Mouse (Mus musculus) thymus, adult 2 months (tissue): ENCODE data around the gene Cacna2d2.

Experiments used
- CTCF ChIP-seq: fragments of 200-500 bp; IDR thresholded peaks from 2 replicates; pipeline ENCODE4 v1.5.1; 2012; ENCODE audit warnings: mild to moderate bottlenecking, control low read depth, low read length, moderate library complexity, borderline replicate concordance; ENCODE audit not compliant: control insufficient read depth, poor library complexity, insufficient read depth; ENCODE audit errors: extremely low read depth
- POLR2A ChIP-seq: fragments of 200-500 bp; IDR thresholded peaks from 2 replicates; pipeline ENCODE4 v1.6.1; 2012; ENCODE audit warnings: mild to moderate bottlenecking, low read length, control low read depth, moderate library complexity; ENCODE audit not compliant: control insufficient read depth, poor library complexity, insufficient read depth; ENCODE audit errors: extremely low read depth

DNA sequence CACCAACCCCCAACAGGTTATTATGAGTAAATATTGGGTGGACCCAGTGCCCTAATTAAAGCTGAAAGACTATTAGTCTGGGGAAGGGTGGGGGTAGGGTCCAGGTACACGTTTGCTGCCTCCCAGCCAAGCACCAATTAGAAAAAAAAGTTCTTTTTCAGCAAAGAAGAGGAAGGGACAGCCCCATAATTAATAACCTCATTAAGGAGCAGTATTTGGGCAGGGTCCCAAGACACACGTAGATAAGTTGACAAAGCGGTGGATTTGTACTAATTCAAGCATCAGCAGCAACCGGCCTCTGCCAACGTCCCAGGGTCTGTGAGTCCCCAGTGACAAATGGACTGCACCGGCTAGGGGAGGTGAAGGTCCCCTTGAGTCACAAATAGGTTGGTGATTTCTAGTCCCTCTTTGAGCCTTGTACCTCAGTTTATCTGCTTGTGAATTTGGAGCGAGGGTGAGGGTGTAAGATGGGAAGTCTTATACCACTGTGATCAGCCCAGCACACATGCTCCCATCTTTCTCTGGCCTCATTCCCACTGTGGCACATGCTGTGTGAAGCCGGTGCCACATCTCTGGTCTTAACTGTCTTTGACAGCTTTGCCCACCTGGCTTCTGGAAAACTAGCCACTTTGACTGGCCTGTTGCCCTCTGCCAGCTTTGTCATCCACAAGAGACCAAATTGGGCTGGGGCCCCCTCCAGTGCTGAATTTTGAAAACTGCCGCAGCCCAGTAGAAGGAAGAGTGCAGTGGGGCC is 20.3 kb downstream of the Cacna2d2 start:
- TF ChIP-seq CTCF (no peak), POLR2A (no peak)
